Mouse (Mus musculus): ENCODE measurements around the gene Zfp869.

- TF ChIP-seq CTCF (IDR thresholded peaks at IDR 0.05) (0 out of 2 replicates have a peak, but pooled peaks have one; percentile 10), POLR2A (IDR thresholded peaks at IDR 0.05; ENCODE audit: insufficient read depth, low read depth, low read length) (no peak), EP300 (IDR thresholded peaks at IDR 0.05; ENCODE audit: insufficient read depth, low read depth, low read length) (no peak)
Observed at GRCm38 (mm10) chr8:69758316-69758715, 47.8 kb upstream of the Zfp869 start.
